Mouse (Mus musculus): ENCODE results near the gene Vmn1r64. TPM values are rescaled to one million over a fixed set of nuclear protein-coding genes. Genes with fewer than 3 reads are reported as not detected.
"Not testable (repeated sequence)": the region's sequence is repeated elsewhere in the genome, so short reads cannot be mapped to it uniquely, and the experiment has no call there.

The Vmn1r64 gene
- not detected in 2 replicates for polyA plus RNA-seq (2014; fragmentation: Nextera tagmentation; extraction: Ambion mirVana)

- Histone ChIP-seq H3K4me2 (ENCODE audit: low read depth, low read length) (no peak within 1 kb of the TSS), H3K27ac (ENCODE audit: low read depth, low read length) (no peak within 1 kb of the TSS), H3K9me3 (ENCODE audit: control insufficient read depth, low read length) (peaks cover 4% of the 10 kb centered on the region), H3K4me3 (ENCODE audit: low read depth, low read length) (no peak within 1 kb of the TSS), H3K9ac (replicated peaks; ENCODE audit: low read depth, low read length) (no peak within 1 kb of the TSS), H3K27me3 (ENCODE audit: control insufficient read depth, insufficient read depth, low read length) (no peaks in the 10 kb centered on the region), H3K4me1 (ENCODE audit: control insufficient read depth, insufficient read depth, low read length) (no peaks in the 10 kb centered on the region), H3K36me3 (ENCODE audit: control insufficient read depth, insufficient read depth, low read length) (no peaks in the 10 kb centered on the region)
- ATAC-seq (ENCODE audit: low read depth) = no peak
Observed at GRCm38 (mm10) chr7:5884442-5884841, at the start of gene Vmn1r64. Vmn1r64 (minus strand) TSS chr7:5884542.

GRCm38 (mm10) chr7:5899238-5899637 lies 14.9 kb upstream of the Vmn1r64 start:
- ATAC-seq (ENCODE audit: low read depth) = no peak
- no peaks in the 10 kb centered on the region for H3K27me3 ChIP-seq (ENCODE audit: control insufficient read depth, insufficient read depth, low read length)

GRCm38 (mm10) chr7:5897245-5897644 lies 12.9 kb upstream of the Vmn1r64 start:
- not testable (repeated sequence) for H3K4me3 ChIP-seq (ENCODE audit: low read depth, low read length); H3K4me2 ChIP-seq (ENCODE audit: low read depth, low read length); H3K27ac ChIP-seq (ENCODE audit: low read depth, low read length); H3K27me3 ChIP-seq (ENCODE audit: control insufficient read depth, insufficient read depth, low read length); H3K9me3 ChIP-seq (ENCODE audit: control insufficient read depth, low read length); H3K4me1 ChIP-seq (ENCODE audit: control insufficient read depth, insufficient read depth, low read length); ATAC-seq (ENCODE audit: low read depth); H3K36me3 ChIP-seq (ENCODE audit: control insufficient read depth, insufficient read depth, low read length); H3K9ac ChIP-seq (replicated peaks; ENCODE audit: low read depth, low read length)
- WGBS = 75% methylated on average over 2 of the region's 2 CpGs

More at GRCm38 (mm10) chr7:5899238-5899637, 14.9 kb upstream of the Vmn1r64 start:
- Histone ChIP-seq H3K4me2 (ENCODE audit: low read depth, low read length) (no peak overlapping the region), H3K27ac (ENCODE audit: low read depth, low read length) (no peak overlapping the region), H3K9me3 (ENCODE audit: control insufficient read depth, low read length) (no peaks in the 10 kb centered on the region; the same call in 1 of the 2 replicates), H3K4me3 (ENCODE audit: low read depth, low read length) (no peak overlapping the region), H3K9ac (replicated peaks; ENCODE audit: low read depth, low read length) (no peak overlapping the region), H3K4me1 (ENCODE audit: control insufficient read depth, insufficient read depth, low read length) (no peaks in the 10 kb centered on the region), H3K36me3 (ENCODE audit: control insufficient read depth, insufficient read depth, low read length) (no peaks in the 10 kb centered on the region)
- 83% methylated on average over 4 of the region's 4 CpGs for WGBS

Other genes starting within 250 kb of the Vmn1r64 start
- gene Vmn1r62, start 210.9 kb downstream of the Vmn1r64 start, polyA plus RNA-seq (2014; fragmentation: Nextera tagmentation; extraction: Ambion mirVana) = not detected in 2 replicates
- not detected in 2 replicates for gene Vmn1r63, start 79.1 kb downstream of the Vmn1r64 start, polyA plus RNA-seq (2014; fragmentation: Nextera tagmentation; extraction: Ambion mirVana)
- not detected in 2 replicates for gene Vmn1r65, start 126.5 kb upstream of the Vmn1r64 start, polyA plus RNA-seq (2014; fragmentation: Nextera tagmentation; extraction: Ambion mirVana)
- gene Nlrp4c, start 160.6 kb upstream of the Vmn1r64 start, polyA plus RNA-seq (2014; fragmentation: Nextera tagmentation; extraction: Ambion mirVana) = 0.05 TPM in 1 of 2 replicates, not detected in the other